Mouse (Mus musculus): ENCODE measurements at regions not wholly inside any gene's neighbourhood (a gene's known extent, or its start where the extent isn't known, plus 50 kb on each side); places are given as distances from the start of the nearest gene placed in this dataset.

DNA sequence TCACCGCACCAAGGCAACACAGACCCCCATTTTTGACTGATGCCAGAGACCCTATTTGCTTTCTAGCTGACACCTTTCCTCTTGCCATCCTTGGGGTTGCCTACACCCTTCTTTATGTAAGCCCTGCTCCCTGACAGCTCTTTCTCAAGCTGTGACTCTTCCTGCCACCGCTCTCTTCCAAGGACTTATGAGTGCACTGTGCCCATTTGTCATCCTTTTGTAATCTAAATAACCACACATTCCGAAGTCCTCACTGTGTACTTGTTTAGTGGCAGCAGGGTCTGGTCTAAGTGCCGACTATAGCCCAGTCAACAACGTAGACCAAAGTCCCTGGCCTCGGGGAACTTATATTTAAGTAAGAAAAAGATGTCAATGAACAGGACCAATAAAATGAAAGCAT, 167.4 kb downstream of the Cbln1 start:
- no peak for TF ChIP-seq CTCF (IDR thresholded peaks at IDR 0.05; ENCODE audit: low read depth)
- TF ChIP-seq EP300 (IDR thresholded peaks at IDR 0.05; ENCODE audit: low read depth), result no peak
